Mouse (Mus musculus) myocyte (in vitro differentiated cells): Measurements from ENCODE around the gene 2410131K14Rik. TPM values are rescaled to one million over a fixed set of nuclear protein-coding genes. Genes with fewer than 3 reads are reported as not detected.

Experiments used
- H3K27me3 ChIP-seq: one replicate; pipeline ENCODE4 v1.6.1; 2011; ENCODE audit not compliant: control insufficient read depth, insufficient read depth, insufficient read length
- H3K36me3 ChIP-seq: one replicate; pipeline ENCODE4 v1.6.1; 2011; ENCODE audit not compliant: control insufficient read depth, insufficient read depth
- H3K4me2 ChIP-seq: one replicate; pipeline ENCODE4 v1.6.1; 2011; ENCODE audit warnings: low read depth, control low read depth
- H3K4me3 ChIP-seq: one replicate; pipeline ENCODE4 v1.5.1; 2011; ENCODE audit warnings: mild to moderate bottlenecking, control low read depth, moderate library complexity
- H3K79me2 ChIP-seq: one replicate; pipeline ENCODE4 v1.6.1; 2011; ENCODE audit not compliant: control insufficient read depth, insufficient read depth
- H3ac ChIP-seq: one replicate; pipeline ENCODE4 v1.6.1; 2011; ENCODE audit not compliant: control insufficient read depth, insufficient read length
- CEBPB ChIP-seq: IDR thresholded peaks from 2 replicates; pipeline ENCODE4 v1.6.1; 2011; ENCODE audit warnings: mild to moderate bottlenecking, moderate library complexity; ENCODE audit not compliant: poor library complexity, insufficient read depth, severe bottlenecking
- E2F4 ChIP-seq: IDR thresholded peaks from one replicate; pipeline ENCODE4 v1.6.1; 2011; ENCODE audit warnings: mild to moderate bottlenecking, control low read depth, moderate library complexity; ENCODE audit not compliant: insufficient read depth
- MAX ChIP-seq: IDR thresholded peaks from one replicate; pipeline ENCODE4 v1.6.1; 2011; ENCODE audit warnings: low read depth, mild to moderate bottlenecking, control low read depth
- MYOD1 ChIP-seq, 3 experiments: IDR thresholded peaks; one replicate each; pipeline ENCODE4 v1.6.1; 2011; ENCODE audit warnings: control low read depth in 2 of 3, low read depth in 2 of 3, mild to moderate bottlenecking in 2 of 3, moderate library complexity in 1 of 3; ENCODE audit not compliant: insufficient read length in 2 of 3, control insufficient read depth in 1 of 3
- MYOG ChIP-seq, 3 experiments: IDR thresholded peaks; one replicate each; pipeline ENCODE4 v1.6.1; 2011; ENCODE audit warnings: control low read depth in 2 of 3, low read depth in 2 of 3, mild to moderate bottlenecking in 2 of 3; ENCODE audit not compliant: insufficient read length in 2 of 3, control insufficient read depth in 1 of 3, insufficient read depth in 1 of 3
- POLR2A ChIP-seq: IDR thresholded peaks from one replicate; pipeline ENCODE4 v1.6.1; 2011; ENCODE audit warnings: low read depth, mild to moderate bottlenecking, control low read depth, moderate library complexity; ENCODE audit not compliant: insufficient read length
- POLR2AphosphoS2 ChIP-seq: IDR thresholded peaks from one replicate; pipeline ENCODE4 v1.6.1; 2011; ENCODE audit warnings: low read depth, control low read depth; ENCODE audit not compliant: insufficient read length
- REST ChIP-seq: IDR thresholded peaks from one replicate; pipeline ENCODE4 v1.6.1; 2011; ENCODE audit warnings: mild to moderate bottlenecking, control low read depth, moderate library complexity; ENCODE audit not compliant: insufficient read depth, insufficient read length
- SRF ChIP-seq: IDR thresholded peaks from one replicate; pipeline ENCODE4 v1.6.1; 2011; ENCODE audit warnings: low read depth; ENCODE audit not compliant: control insufficient read depth, insufficient read length
- TCF12 ChIP-seq: IDR thresholded peaks from one replicate; pipeline ENCODE4 v1.6.1; 2011; ENCODE audit warnings: mild to moderate bottlenecking, control low read depth; ENCODE audit not compliant: poor library complexity, insufficient read depth, severe bottlenecking
- TCF3 ChIP-seq: IDR thresholded peaks from one replicate; pipeline ENCODE4 v1.6.1; 2011; ENCODE audit warnings: low read depth, control low read depth; ENCODE audit not compliant: insufficient read length
- USF1 ChIP-seq: IDR thresholded peaks from one replicate; pipeline ENCODE4 v1.6.1; 2011; ENCODE audit warnings: low read depth, mild to moderate bottlenecking, control low read depth, moderate library complexity
- polyA plus RNA-seq: library from polyadenylated mRNA; unstranded; fragments of >200 nt; fragmentation: generic; extraction: Trizol; gene quantifications from one replicate; pipeline ENCODE4 v1.2.1, GENCODE M21; 2012; ENCODE audit warnings: missing spikeins

The 2410131K14Rik gene
- polyA plus RNA-seq, 1 experiment = 5.7 TPM

- H3ac ChIP-seq = no peak overlapping the region
- no peaks in the 10 kb centered on the region for H3K36me3 ChIP-seq
- TF ChIP-seq MYOG (IDR thresholded peaks at IDR 0.05; ENCODE audit: control insufficient read depth in 1 of 3, insufficient read depth in 1 of 3, insufficient read length in 2 of 3, low read depth in 2 of 3) (no peak), E2F4 (no peak), SRF (no peak), POLR2A (no peak), USF1 (no peak), TCF3 (no peak), MAX (no peak), REST (no peak), TCF12 (no peak), MYOD1 (IDR thresholded peaks at IDR 0.05; ENCODE audit: control insufficient read depth in 1 of 3, insufficient read length in 2 of 3, low read depth in 2 of 3) (no peak), CEBPB (no peak), POLR2AphosphoS2 (no peak)
Measured at GRCm38 (mm10) chr5:118223142-118223757, 21.8 kb upstream of the 2410131K14Rik start.

GRCm38 (mm10) chr5:118230071-118230611, 14.9 kb upstream of the 2410131K14Rik start:
- Histone ChIP-seq H3K4me3 (no peak overlapping the region), H3K27me3 (no peaks in the 10 kb centered on the region), H3K36me3 (no peaks in the 10 kb centered on the region), H3K79me2 (no peaks in the 10 kb centered on the region), H3K4me2 (no peak overlapping the region), H3ac (no peak overlapping the region)
- TF ChIP-seq E2F4 (no peak), SRF (no peak), POLR2A (no peak), POLR2AphosphoS2 (no peak), MYOD1 (IDR thresholded peaks at IDR 0.05; ENCODE audit: control insufficient read depth in 1 of 3, insufficient read length in 2 of 3, low read depth in 2 of 3) (no peak), TCF3 (no peak), MAX (no peak), REST (no peak), USF1 (no peak), TCF12 (no peak), MYOG (IDR thresholded peaks at IDR 0.05; ENCODE audit: control insufficient read depth in 1 of 3, insufficient read depth in 1 of 3, insufficient read length in 2 of 3, low read depth in 2 of 3) (no peak)

More at GRCm38 (mm10) chr5:118223142-118223757, 21.8 kb upstream of the 2410131K14Rik start:
- Histone ChIP-seq H3K4me3 (no peak overlapping the region), H3K27me3 (no peaks in the 10 kb centered on the region), H3K79me2 (no peaks in the 10 kb centered on the region), H3K4me2 (no peak overlapping the region)

GRCm38 (mm10) chr5:118236891-118237290, 8.1 kb upstream of the 2410131K14Rik start:
- Histone ChIP-seq H3K36me3 (no peaks in the 10 kb centered on the region), H3K79me2 (no peaks in the 10 kb centered on the region), H3ac (no peak overlapping the region), H3K4me2 (no peak overlapping the region), H3K27me3 (no peaks in the 10 kb centered on the region), H3K4me3 (no peak overlapping the region)
- no peak for TF ChIP-seq MAX
- no peak for TF ChIP-seq E2F4
- TF ChIP-seq MYOG (IDR thresholded peaks at IDR 0.05; ENCODE audit: control insufficient read depth in 1 of 3, insufficient read depth in 1 of 3, insufficient read length in 2 of 3, low read depth in 2 of 3) = no peak
- TF ChIP-seq POLR2A = no peak
- TF ChIP-seq TCF12 = no peak
- TF ChIP-seq TCF3 = no peak
- no peak for TF ChIP-seq SRF
- TF ChIP-seq CEBPB = no peak
- TF ChIP-seq MYOD1 (IDR thresholded peaks at IDR 0.05; ENCODE audit: control insufficient read depth in 1 of 3, insufficient read length in 2 of 3, low read depth in 2 of 3) = no peak
- TF ChIP-seq POLR2AphosphoS2 = no peak
- no peak for TF ChIP-seq USF1
- TF ChIP-seq REST = no peak

- Histone ChIP-seq H3K79me2 (no peaks in the 10 kb centered on the region), H3K4me2 (no peak overlapping the region), H3K4me3 (no peak overlapping the region), H3ac (no peak overlapping the region), H3K36me3 (no peaks in the 10 kb centered on the region), H3K27me3 (no peaks in the 10 kb centered on the region)
- TF ChIP-seq SRF = no peak
- no peak for TF ChIP-seq MYOD1 (IDR thresholded peaks at IDR 0.05; ENCODE audit: control insufficient read depth in 1 of 3, insufficient read length in 2 of 3, low read depth in 2 of 3)
- no peak for TF ChIP-seq POLR2A
- no peak for TF ChIP-seq TCF12
- no peak for TF ChIP-seq MAX
- no peak for TF ChIP-seq MYOG (IDR thresholded peaks at IDR 0.05; ENCODE audit: control insufficient read depth in 1 of 3, insufficient read depth in 1 of 3, insufficient read length in 2 of 3, low read depth in 2 of 3)
- TF ChIP-seq CEBPB = no peak
Measured at GRCm38 (mm10) chr5:118239671-118240070, 5.4 kb upstream of the 2410131K14Rik start.
